Mouse (Mus musculus): ENCODE data around the gene Pde4d.

GRCm38 (mm10) chr13:109347770-109348169 is 898.0 kb downstream of the Pde4d start:
- TF ChIP-seq CTCF (IDR thresholded peaks at IDR 0.05; ENCODE audit: borderline replicate concordance, insufficient read depth, low read depth, low read length), result peak; percentile 45; the same call in 1 of the 2 replicates
- no peak for TF ChIP-seq POLR2A (IDR thresholded peaks at IDR 0.05; ENCODE audit: borderline replicate concordance, insufficient read depth, low read length)
